Mouse (Mus musculus): ENCODE data around the gene Eif4a2.

Gene Eif4a2

DNA sequence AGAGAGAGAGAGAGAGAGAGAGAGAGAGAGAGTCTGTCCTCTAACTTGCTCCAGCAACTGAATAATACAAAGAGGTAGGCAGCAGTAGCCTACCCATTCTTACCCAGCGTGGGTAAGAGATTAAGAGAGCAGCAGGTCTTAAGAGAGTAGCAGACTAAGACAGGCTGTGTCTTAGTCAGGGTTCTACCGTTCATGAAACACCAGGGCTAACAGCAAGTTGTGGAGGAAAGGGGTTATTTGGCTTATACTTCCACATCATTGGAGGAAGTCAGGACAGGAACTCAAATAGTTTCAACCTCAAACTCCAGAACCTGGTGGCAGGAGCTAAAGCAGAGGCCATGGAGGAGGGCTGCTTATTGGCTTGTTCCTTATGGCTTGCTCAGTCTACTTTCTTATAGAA, 3.4 kb upstream of the Eif4a2 start:
- no peak for DNase-seq (ENCODE audit: low spot score)

DNA sequence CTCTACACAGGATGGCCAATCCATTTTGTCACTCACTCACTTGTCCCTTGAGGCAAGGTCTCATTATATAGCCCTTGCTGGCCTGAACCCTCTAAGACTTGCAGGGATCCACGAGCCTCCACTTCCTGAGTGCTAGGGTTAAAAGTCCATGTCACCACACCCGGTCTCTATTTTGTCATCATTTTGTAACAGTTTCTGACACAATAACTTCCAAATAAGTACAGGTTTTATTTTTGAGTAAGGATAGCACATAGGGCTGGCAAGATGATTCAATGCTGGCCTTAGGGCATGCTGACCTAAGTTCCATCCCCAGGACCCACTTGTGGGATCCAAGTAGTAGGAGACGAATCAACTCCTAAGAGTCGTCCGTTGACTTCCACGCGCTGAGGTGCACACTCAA, 1.1 kb upstream of the Eif4a2 start:
- DNase-seq (ENCODE audit: low spot score): no peak

DNA sequence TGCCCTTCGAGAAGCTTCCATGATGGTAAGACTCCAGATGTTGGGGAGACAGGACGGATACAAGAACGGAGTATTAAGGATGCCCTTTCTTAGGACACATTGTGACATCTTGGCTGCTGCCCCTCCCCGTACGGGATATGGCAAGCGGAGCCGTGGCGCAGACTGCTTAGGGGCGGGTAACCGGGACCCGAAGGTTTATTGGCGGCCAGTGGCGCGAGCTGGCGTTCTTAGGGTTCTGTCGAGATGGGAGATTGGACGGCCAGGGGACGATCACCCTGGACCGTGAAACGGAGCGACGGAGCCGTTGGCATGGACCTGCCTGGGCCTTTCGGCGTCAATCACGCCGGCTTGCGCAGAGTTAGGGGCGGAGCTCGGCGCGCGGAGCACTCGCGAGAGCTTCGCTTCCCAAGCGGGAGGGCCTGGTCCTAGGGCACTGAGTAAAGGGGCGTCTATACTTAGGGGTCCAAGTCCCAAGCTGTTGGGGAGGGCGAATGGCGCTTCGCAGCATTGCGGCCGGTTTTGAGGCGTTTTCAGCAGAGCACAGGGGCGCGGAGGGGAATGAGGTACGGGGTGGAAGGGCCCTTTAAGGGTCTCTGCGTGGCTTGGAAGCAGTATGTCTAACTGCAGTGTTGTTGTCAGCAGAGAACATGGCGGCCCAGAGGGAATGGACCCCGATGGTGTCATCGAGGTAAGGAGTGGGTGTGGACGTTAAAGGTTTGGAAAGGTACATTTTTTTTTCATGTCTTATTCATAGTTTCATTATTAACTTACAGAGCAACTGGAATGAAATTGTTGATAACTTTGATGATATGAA, 909 bp downstream of the Eif4a2 start:
- peak; percentile 62 for DNase-seq (ENCODE audit: low spot score)

DNA sequence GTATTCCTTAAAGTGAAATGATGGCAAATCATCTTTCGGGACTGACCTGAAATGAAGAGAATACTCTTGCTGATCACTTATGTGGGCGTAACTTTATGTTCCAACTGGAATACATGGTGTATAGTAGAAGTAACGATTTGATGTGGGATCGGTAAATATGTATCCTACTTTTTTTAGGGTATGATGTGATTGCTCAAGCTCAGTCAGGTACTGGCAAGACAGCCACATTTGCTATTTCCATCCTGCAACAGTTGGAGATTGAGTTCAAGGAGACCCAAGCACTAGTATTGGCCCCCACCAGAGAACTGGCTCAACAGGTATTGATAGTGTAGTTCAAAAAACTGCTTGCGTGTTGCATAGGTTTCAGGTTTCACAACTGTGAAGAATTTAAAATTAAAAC, 1.7 kb downstream of the Eif4a2 start:
- no peak for DNase-seq (ENCODE audit: low spot score)

DNA sequence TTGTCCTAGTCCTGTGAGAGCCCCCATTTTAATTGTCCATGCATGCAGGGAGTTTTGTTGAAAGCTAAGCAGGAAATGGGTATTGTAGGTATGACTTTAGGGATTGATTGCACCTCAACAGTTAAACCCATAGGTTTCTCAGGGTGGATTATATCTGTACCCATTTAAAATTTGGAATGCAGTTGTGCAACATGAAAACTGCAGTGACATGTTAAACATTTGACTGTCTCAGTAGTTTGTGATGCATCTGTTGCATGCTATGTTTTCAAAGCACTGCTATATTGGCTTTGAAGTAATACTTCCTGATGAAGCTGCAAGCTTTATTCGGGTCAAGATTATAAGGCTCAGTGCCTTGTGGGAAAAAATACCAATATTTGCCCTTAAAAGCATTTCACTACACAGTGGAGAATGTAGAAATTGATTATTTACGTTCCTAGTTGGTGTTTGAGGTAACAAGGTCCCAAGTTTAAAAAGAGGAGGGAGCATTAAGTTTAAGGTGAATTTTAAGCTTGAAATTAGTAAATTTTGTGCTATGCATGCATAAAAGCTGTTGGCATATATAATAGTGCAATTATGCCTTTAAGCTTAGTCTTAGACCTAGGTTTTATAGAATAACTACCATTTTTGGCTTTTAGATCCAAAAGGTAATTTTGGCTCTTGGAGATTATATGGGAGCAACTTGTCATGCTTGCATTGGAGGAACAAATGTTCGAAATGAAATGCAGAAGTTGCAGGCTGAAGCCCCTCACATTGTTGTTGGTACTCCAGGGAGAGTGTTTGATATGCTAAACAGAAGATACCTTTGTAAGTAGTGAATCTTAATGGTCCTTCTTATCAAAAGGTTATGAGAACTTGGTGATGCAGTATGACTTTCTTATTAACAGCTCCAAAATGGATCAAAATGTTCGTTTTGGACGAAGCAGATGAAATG, 2.4 kb downstream of the Eif4a2 start:
- DNase-seq (ENCODE audit: low spot score): no peak

DNA sequence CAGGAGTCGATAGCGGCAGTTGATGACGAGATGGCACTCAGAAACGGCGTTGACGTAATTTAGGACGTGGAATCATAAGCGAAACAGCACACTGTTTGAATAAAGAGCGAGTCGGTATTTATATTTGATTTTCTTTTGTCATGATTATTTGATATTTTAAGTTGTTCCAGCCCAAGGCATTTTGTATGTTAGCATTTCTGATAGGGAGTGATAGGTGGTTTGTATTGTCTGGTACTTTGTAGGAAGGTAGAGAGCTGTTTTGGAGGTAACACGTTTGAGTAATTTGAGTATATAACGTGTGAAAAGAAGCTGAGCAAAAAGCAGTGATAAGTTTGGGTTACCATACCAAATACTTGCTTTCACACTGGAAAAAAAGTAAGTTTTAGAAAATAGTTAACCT, 5.1 kb downstream of the Eif4a2 start:
- no peak for DNase-seq (ENCODE audit: low spot score)

DNA sequence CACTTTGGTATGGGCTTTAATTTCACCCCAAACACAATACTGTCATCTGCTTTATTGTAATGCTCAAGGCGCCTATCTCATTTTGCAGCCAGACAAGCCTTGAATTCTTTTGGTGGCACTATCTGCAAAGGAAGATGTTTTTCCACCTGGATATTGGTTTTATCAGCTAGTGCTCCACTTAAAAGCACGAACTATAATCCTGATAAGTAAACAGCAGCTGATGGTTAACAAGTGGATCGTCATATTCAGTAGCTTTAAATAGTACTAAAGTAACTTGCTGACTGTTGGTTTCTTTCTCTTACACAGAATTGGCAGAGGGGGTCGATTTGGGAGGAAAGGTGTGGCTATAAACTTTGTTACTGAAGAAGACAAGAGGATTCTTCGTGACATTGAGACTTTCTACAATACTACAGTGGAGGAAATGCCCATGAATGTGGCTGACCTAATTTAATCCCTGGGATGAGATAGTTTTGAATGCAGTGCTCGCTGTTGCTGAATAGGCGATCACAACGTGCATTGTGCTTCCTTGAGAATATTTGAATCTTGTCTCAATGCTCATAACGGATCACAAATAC, 5.7 kb downstream of the Eif4a2 start:
- no peak for DNase-seq (ENCODE audit: low spot score)

DNA sequence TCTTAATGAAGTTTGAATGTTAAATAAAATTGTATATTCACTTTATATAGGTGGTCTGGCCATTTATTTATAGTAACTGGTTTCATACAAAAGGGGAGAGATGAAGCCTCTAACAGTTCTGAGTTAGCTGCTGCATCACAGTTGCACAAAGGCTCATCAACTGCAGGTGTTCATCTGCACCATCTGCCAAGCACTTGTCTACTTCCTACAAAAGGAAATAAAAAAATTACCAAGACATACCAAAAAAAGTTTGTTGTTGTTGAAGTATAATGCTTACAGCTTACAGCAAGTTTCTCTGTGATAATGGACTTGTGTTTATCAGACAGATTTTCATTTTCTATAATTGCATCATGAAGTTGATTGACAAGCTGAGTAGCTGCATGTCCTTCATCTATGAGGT, 6.7 kb downstream of the Eif4a2 start:
- no peak for DNase-seq (ENCODE audit: low spot score)

DNA sequence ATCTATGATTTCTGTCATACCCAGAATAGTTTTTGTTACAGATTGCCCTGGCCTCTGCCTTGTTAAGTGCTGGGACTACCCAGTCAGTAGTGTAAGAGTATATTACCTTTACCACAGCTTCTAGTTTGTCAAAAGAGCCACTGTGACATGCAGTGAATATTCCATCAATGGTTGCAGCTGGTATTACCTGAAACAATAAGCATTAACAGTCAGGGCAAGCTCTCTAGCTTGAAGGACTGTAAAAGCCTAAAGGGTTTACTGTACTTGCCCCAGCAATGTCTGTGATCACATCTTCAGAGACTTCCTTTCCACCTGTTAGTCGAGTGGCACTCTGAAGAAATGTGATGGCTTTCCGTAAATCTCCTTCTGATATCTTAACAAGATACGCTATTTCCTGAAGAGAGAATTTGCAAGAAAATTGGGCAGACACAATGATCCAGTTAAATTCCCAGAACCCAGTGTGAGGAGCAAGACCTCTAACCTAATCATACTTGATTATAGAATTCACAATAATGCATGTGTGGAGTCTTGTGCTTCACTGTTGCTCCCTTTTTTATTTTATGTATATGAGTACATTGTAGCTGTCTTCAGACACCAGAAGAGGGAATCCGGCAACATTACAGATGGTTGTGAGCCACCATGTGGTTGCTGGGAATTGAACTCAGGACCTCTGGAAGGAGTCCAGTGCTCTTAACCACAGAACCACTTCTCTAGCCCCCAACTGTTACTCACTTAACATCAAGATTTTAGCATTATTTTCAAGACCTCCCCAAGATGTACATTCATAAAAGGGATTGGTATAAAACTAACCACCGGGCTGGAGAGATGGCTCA, 7.3 kb downstream of the Eif4a2 start:
- DNase-seq (ENCODE audit: low spot score): no peak

DNA sequence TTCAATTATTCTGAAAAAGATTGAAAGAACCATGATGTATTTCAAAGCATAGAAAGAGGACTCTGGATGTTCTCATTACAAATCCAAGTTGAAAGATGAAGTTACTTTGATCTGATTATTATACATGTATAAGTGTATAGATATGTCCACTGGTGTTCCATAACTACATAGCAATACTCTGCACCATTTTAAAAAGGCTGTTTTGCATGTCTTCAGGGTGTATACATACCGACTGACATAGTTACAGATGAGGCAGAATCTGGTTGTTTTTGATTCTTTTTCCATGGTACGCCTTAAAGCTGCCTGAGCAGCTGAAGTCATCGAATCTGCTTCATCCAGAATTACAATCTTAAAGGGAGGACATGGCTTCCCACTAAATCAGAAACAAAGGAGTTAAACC, 8.2 kb downstream of the Eif4a2 start:
- no peak for DNase-seq (ENCODE audit: low spot score)

DNA sequence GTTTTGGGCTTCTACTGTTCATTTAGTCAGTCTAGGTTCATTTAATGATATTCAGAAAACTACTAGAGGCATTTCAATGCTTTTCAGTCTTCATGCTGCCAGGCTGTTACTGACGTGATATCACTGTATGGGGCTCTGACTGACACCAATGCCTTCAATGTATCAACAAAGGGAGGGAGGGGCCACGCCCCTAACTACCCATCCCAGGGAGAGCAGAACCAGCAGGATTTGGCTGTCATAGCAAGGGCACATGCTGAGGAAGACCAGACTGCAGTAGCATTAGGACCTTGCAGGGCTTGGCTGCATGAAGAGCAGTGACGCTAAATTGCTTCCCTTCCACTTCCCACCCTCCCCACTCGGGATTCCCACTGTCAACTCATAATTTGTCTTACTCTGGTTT, 9.9 kb downstream of the Eif4a2 start:
- DNase-seq (ENCODE audit: low spot score): no peak

DNA sequence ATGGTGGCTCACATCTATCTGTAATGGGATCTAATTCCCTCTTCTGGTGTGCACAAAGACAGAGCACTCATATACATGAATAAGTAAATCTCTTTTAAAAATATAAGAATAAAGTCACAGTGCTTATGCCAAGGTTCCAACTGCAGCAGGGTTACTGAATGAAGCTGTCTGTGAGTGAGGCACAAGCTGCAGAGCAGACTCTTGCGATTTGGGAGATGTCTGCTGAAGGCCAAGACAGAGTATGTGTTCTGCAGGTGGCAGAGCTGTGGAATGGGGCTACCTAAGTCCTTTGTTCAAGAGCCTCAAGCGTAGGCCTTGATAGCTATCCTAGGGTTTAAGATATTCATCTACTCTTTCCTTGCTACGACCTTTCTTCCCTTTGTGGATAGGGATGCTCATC, 15.2 kb downstream of the Eif4a2 start:
- DNase-seq (ENCODE audit: low spot score): no peak

DNA sequence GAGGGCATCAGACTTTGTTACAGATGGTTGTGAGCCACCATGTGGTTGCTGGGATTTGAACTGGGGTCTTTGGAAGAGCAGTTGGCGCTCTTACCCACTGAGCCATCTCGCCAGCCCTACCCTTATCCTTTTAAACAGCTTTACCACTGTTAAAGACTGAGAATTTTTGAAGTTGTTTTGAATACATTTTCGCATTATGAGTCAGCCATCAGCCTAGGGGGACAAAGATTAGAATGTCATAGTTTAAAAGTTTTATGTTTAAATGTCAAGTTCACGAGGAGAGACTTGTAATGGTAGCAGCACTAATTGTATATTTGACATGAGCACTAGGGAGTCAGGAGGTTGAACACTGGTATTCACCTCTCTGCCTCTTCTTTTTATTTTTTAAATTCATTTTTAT, 15.9 kb downstream of the Eif4a2 start:
- no peak for DNase-seq (ENCODE audit: low spot score)

DNA sequence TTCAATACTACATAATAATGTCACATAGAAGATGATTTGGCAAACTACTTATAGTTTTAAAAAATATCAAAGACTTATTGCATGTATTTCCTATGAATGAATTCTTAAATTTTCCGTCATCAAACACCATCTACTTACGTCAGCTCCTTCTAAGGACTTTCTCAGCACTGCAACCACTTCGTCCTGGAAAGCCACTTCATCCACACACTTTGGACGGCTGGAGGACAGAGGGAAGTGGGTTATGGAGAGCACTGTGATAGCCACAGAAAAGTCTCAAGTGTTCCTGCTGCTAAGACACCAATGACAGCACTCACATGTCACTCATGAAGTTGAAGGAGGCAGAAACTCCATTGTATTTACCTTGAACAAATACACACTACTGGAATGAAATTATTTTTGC, 17.2 kb downstream of the Eif4a2 start:
- DNase-seq (ENCODE audit: low spot score): no peak

DNA sequence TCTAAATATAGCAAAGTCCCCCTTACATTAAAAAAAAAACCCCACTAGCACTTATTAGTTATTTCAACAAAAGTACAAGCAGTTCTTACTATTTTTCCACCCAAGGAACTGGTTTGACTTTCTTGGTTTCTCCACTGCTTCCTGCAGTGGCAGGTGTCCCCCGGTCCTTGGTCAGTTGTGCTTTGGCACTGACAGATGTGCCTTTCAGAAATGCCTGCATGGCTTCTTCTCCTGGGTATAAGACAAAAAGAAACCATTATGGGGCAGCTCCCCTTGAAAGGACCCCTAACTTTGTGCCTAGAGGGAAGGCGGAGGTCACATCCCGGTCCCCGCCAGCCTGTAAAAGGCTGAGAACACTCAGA, 20.0 kb downstream of the Eif4a2 start:
- DNase-seq (ENCODE audit: low spot score): no peak

DNA sequence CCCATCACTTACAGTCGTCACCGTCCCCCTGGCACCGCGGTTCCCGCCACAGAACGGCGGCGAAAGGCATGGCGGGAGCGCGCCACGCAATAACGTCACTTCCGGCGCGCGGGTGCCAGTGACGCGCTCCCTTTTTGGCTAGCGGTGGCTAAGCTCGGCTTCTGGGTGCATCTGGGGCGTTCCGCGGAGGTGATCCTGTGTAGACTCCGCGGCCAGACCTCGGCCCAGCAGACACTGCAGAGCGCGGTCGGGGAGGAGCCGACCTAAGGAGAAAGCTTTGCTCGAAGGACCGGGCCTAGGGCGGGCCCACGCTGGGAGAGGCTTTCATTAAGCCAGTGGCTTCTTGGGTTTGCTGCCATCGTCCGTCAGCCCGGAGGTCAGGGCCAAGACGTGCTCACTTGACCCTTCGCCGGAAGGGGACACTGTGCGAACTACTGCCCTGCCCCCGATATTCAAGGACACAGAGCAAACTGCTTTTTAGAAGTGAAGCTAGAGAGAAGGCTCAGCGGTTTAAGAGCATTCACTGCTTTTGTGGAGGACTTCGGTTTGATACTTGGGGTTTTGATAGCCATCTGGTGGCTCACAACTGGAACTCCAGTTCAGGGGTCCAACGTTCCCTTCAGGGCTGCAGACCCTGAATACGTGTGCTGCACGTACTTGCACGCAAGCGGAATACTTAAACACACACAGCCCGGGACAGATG, 20.6 kb downstream of the Eif4a2 start, which contains the start of gene Rfc4:
Rfc4 (minus strand) TSS at position 65 of the 703 bp plus-strand sequence.
- peak; percentile 88 for DNase-seq (ENCODE audit: low spot score)

DNA sequence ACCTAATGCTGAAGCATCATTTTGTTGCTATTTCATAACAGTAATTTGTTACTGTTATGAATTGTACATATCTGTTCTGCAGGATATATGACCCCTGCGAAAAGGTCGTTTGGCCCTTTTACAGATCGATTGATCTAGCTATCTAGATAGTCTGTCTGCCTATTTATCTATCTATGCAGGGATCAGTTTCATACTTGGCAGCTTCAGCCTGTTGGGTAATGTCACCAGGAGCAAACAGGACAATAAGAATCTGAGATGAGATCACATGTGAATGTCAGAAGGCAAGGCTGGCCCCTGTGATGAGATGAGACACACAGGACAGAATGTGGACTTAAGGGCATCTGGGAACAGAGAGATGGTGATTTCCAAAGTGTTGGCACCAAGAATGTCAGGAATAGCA, 23.1 kb downstream of the Eif4a2 start:
- no peak for DNase-seq (ENCODE audit: low spot score)

DNA sequence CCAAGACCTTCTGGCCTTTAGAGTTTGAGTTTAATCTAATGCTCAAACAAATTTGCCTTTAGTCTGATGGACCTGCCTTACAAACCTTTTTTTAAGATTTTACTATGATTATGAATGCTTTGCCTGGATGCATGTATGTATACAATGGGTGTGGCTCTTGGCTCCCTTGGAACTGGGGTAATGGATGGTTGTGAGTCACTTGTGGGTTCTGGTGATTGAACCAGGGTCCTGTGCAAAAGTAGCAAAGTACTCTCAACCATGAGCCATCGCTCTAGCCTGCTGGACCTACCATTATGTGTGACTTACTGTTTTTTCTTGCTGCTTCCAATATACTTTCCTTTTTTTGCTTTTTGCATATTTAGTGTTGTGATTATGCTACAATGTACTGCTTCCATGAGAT, 25.1 kb downstream of the Eif4a2 start:
- no peak for DNase-seq (ENCODE audit: low spot score)

DNA sequence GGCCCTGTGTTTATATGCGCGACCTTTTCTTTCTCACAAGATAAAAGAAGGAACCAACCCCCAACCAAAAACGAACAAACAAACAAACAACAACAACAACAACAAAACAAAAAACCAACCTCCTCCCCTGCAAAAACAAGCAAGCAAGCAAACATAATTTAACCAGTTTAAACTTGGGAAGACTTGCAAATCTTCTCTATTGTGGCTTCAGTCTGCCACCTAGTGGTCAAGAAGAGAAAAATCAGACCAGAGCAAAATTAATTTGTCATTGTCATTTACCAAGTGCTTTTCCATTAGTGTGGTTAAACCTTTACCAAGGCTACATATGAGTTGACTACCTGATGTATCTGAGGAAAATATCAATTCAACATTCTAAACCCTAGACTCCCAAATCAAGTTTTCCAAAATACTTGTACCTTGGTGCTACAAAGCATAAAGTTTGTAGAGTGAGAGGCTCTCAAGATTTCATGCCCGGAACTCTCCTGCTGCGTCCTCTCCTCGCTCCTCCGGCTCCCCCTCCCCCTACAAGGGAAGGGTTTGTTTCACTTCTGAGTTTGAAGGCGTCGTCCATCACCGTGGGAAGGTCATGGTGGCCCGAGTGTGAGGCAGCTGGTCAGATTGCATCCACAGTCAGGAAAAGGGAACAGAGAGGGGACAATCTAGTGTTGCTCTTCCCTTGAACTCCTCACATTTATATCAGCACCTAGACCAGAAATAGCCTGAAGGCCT, 28.3 kb downstream of the Eif4a2 start:
- peak; percentile 55 for DNase-seq (ENCODE audit: low spot score)

DNA sequence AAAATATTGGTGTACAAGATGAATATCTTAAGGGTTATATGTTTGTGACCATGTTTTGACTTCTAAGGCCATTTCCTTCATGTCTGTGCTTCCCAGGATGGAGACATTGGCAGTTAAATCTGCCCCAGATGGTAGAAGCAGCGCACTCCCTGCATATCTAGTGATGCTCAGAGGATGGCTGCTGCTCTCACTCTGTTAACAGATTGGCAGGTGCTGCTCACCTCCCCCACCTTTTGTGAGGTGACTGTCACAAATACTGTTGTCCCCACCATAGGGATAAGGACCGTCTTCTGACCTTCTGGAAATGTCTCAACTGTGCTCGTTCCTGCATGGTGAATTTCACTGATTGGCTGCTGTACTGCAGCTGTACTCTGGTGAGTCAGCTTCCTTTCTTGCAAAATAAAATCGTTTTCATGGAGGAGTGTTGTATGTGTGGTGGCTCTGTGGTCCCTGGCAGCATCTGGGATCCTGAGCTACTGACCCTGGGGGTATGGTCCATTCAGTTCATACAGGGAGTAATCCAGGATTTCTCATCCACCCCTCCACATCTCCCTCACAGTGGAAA, 29.2 kb downstream of the Eif4a2 start:
- no peak for DNase-seq (ENCODE audit: low spot score)
